Mouse (Mus musculus) G1E (cell line): ENCODE data around the gene Myo1f. TPM values are rescaled to one million over a fixed set of nuclear protein-coding genes. Genes with fewer than 3 reads are reported as not detected.

Source experiments
- ATAC-seq: 2 replicates; pipeline ENCODE4 v1.8.0; 2016; ENCODE audit warnings: mild to moderate bottlenecking; ENCODE audit not compliant: insufficient number of reproducible peaks, poor library complexity, low FRiP score, severe bottlenecking; ENCODE audit errors: extremely low read depth
- DNase-seq: peaks from one replicate; pipeline ENCODE4 v3.0.0; 2012; ENCODE audit warnings: low spot score
- H3K27me3 ChIP-seq: 2 replicates; pipeline ENCODE4 v1.6.1; 2012; ENCODE audit warnings: mild to moderate bottlenecking, low read length, inconsistent platforms; ENCODE audit not compliant: insufficient read depth
- H3K36me3 ChIP-seq: replicated peaks from 2 replicates; pipeline ENCODE3; 2012; ENCODE audit warnings: mild to moderate bottlenecking, inconsistent platforms
- H3K4me1 ChIP-seq: 2 replicates; pipeline ENCODE4 v1.6.1; 2012; ENCODE audit warnings: low read depth, low read length, inconsistent platforms, mixed read lengths; ENCODE audit not compliant: insufficient read depth
- H3K4me3 ChIP-seq: 2 replicates; pipeline ENCODE4 v1.5.1; 2012; ENCODE audit warnings: low read depth, mild to moderate bottlenecking, inconsistent platforms, low read length, moderate library complexity, mixed read lengths
- H3K9me3 ChIP-seq: replicated peaks from 2 replicates; pipeline ENCODE4 v1.6.1; 2012; ENCODE audit warnings: inconsistent platforms
- CTCF ChIP-seq: IDR thresholded peaks from 2 replicates; pipeline ENCODE4 v1.5.1; 2012; ENCODE audit warnings: low read depth, low read length, inconsistent platforms, mixed read lengths
- GATA1 ChIP-seq: IDR thresholded peaks from 2 replicates; pipeline ENCODE4 v1.6.1; 2012; ENCODE audit warnings: borderline replicate concordance, low read length, inconsistent platforms, mixed read lengths
- GATA2 ChIP-seq: IDR thresholded peaks from 2 replicates; pipeline ENCODE4 v1.6.1; 2012; ENCODE audit warnings: low read depth, low read length, inconsistent platforms, borderline replicate concordance
- POLR2AphosphoS5 ChIP-seq: IDR thresholded peaks from 2 replicates; pipeline ENCODE4 v1.6.1; 2012; ENCODE audit warnings: low read depth, low read length, inconsistent platforms; ENCODE audit not compliant: insufficient replicate concordance
- TAL1 ChIP-seq: conservative IDR thresholded peaks from 2 replicates; pipeline ENCODE4 v1.6.1; 2012; ENCODE audit warnings: low read depth, low read length, inconsistent platforms, mixed read lengths
- polyA plus RNA-seq: library from polyadenylated mRNA; stranded (reverse); fragments of >175 nt; gene quantifications from 2 replicates; pipeline ENCODE4 v1.2.3, GENCODE M21; 2012
- total RNA-seq, 2 experiments: library from RNA; stranded (forward) in 1 of 2; stranded (reverse) in 1 of 2; fragments of 200-1000 nt in 1 of 2; fragments of >200 nt in 1 of 2; fragmentation: Nextera tagmentation in 1 of 2; gene quantifications; 2 replicates each; pipeline ENCODE4 v1.2.3; 2014 to 2017

Myo1f gene
- total and polyA plus RNA-seq, 3 experiments: 0.17 to 2.1 (median 0.90) TPM

- Histone ChIP-seq H3K36me3 (peaks cover 27% of the 10 kb centered on the region), H3K9me3 (no peaks in the 10 kb centered on the region), H3K27me3 (no peaks in the 10 kb centered on the region), H3K4me1 (peaks cover 32% of the 10 kb centered on the region), H3K4me3 (no peak overlapping the region)
- DNase-seq (no peak), ATAC-seq (no peak)
- no peak for TF ChIP-seq GATA2
- no peak for TF ChIP-seq CTCF
- TF ChIP-seq POLR2AphosphoS5: no peak
- TF ChIP-seq TAL1: no peak
- no peak for TF ChIP-seq GATA1
Measured at GRCm38 (mm10) chr17:33627281-33627680, 71.8 kb downstream of the Myo1f start.

GRCm38 (mm10) chr17:33628621-33629486, 73.3 kb downstream of the Myo1f start, which contains the start of gene Zfp414:
TSS of gene Zfp414 (plus strand) at chr17:33629090.
- Histone ChIP-seq H3K36me3 (peaks cover 42% of the 10 kb centered on the region), H3K27me3 (no peaks in the 10 kb centered on the region), H3K4me1 (peaks cover 32% of the 10 kb centered on the region), H3K4me3 (peak within 1 kb of the TSS; percentile 86), H3K9me3 (no peaks in the 10 kb centered on the region)
- DNase-seq (peak; percentile 92), ATAC-seq (peak; percentile 90)
- TF ChIP-seq POLR2AphosphoS5 (no peak), GATA1 (no peak), GATA2 (no peak), TAL1 (no peak), CTCF (no peak)

- TF ChIP-seq POLR2AphosphoS5 (no peak), CTCF (no peak), GATA2 (no peak), GATA1 (no peak), TAL1 (no peak)
- no peak for ATAC-seq
Measured at GRCm38 (mm10) chr17:33629487-33630125, 74.1 kb downstream of the Myo1f start.

GRCm38 (mm10) chr17:33630171-33630895, 74.8 kb downstream of the Myo1f start:
- ATAC-seq (no peak), DNase-seq (no peak)
- peak overlapping the region; percentile 86; the same call in 1 of the 2 replicates for H3K4me3 ChIP-seq

More at GRCm38 (mm10) chr17:33629487-33630125, 74.1 kb downstream of the Myo1f start:
- peaks cover 47% of the 10 kb centered on the region for H3K36me3 ChIP-seq
- H3K9me3 ChIP-seq: no peaks in the 10 kb centered on the region
- H3K4me3 ChIP-seq: peak overlapping the region; percentile 86
- no peak for DNase-seq
- H3K4me1 ChIP-seq: peaks cover 32% of the 10 kb centered on the region
- H3K27me3 ChIP-seq: no peaks in the 10 kb centered on the region

GRCm38 (mm10) chr17:33631236-33631635, 75.7 kb downstream of the Myo1f start:
- Histone ChIP-seq H3K36me3 (peaks cover 61% of the 10 kb centered on the region), H3K9me3 (no peaks in the 10 kb centered on the region), H3K4me1 (peaks cover 32% of the 10 kb centered on the region), H3K27me3 (no peaks in the 10 kb centered on the region), H3K4me3 (no peak overlapping the region)
- TF ChIP-seq POLR2AphosphoS5 (no peak), GATA2 (no peak), GATA1 (no peak), TAL1 (no peak), CTCF (no peak)
- DNase-seq (no peak), ATAC-seq (no peak)

More at GRCm38 (mm10) chr17:33630171-33630895, 74.8 kb downstream of the Myo1f start:
- H3K4me1 ChIP-seq: peaks cover 32% of the 10 kb centered on the region
- H3K9me3 ChIP-seq: no peaks in the 10 kb centered on the region
- no peak for TF ChIP-seq GATA2
- TF ChIP-seq GATA1: no peak
- TF ChIP-seq TAL1: no peak
- TF ChIP-seq POLR2AphosphoS5: no peak
- no peak for TF ChIP-seq CTCF
- peaks cover 53% of the 10 kb centered on the region for H3K36me3 ChIP-seq
- no peaks in the 10 kb centered on the region for H3K27me3 ChIP-seq

- no peak for DNase-seq
- Histone ChIP-seq H3K4me1 (peaks cover 32% of the 10 kb centered on the region), H3K4me3 (no peak overlapping the region; the same call in 1 of the 2 replicates), H3K9me3 (no peaks in the 10 kb centered on the region), H3K36me3 (peaks cover 62% of the 10 kb centered on the region), H3K27me3 (no peaks in the 10 kb centered on the region)
- ATAC-seq: no peak
- TF ChIP-seq GATA2 (no peak), GATA1 (no peak), TAL1 (no peak), POLR2AphosphoS5 (no peak), CTCF (no peak)
Measured at GRCm38 (mm10) chr17:33631796-33632195, 76.3 kb downstream of the Myo1f start.
